Mouse (Mus musculus) 3134 (cell line): ENCODE results near the gene Prss30.
"Not testable (repeated sequence)": the region's sequence is repeated elsewhere in the genome, so short reads cannot be mapped to it uniquely, and the experiment has no call there.

Experiments
- DNase-seq: peaks from one replicate; pipeline ENCODE4 v3.0.0-alpha.2; 2011; ENCODE audit warnings: low spot score; ENCODE audit not compliant: insufficient read length; ENCODE audit errors: extremely low read depth

The Prss30 gene

DNA sequence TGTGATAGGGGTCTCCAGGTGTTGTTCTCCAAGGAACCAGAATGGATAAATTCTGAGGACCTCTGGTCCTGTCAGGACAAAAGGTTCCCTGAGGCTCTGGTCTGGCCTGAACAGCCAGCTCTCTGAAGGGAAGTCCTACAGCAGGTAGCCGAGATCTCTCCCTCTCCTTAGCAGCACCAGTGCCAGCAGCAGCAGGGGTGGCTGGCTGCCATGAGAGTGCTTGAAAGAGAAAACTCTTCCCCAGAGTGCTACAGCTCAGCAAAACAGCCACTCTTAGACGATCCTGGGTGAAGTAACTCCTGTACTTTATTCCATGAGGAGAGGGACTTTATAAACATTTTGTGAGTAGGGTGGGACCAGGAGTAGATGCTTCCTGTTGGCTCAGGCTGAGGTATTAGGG, 9.4 kb upstream of the Prss30 start:
- DNase-seq, result no peak

DNA sequence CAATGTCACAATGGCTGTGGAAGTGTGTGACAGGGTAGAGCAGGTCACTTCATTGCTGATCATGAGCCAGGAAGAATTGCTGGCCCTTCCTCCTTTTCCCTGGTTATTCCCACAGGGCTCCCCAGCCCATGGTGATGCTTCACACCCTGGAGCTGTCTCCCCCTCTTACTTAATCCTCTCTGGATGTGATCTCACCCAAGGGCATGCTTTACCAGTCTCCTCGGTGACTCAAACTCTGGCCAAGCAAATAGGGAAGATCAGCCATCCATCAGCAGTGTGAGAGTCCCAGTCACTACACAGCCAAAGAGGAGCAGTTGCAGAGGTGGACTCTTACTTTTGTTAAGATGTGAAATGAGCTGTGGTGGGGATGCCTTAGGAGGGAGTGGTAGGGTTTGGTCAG, 4.6 kb upstream of the Prss30 start:
- DNase-seq, result no peak

DNA sequence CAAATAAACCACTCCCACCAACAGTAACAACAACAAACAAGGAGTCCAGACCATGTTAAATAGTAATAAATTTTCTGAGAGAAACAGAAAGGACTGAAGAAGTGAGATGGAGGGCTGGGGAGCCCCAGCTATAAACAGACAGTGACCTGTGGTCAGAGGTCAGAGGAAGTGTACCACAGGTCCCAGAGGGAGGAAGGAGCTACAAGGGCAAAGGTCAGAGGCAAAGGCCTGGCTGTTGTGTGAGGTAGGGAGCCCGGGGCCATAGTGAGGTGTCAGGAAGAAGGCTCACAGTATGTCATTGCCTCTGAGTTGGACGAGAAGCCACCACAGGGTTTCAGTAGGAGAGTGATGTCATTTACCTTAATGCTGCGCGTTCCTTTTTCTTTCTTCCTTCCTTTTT, 2.5 kb upstream of the Prss30 start:
- DNase-seq, result no peak

DNA sequence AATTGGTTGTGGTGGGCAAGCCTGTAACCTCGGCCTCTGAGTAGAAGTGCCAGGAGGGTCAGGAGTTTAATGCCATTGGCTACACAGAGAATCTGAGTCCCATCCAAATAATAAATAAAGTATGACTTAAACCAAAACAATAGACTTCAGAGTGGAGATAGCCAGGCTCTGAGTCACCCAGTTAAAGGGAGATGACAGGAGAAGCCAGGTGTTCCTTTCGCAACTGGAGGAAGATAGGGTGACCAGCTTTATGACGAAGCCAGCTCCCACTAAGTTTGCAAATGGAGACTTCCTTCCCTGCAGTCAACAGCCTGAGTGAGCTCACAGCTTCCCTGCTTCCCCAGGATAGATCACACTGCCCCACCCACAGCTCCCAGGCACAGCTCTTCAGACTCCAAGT, 895 bp downstream of the Prss30 start:
- DNase-seq, result no peak

DNA sequence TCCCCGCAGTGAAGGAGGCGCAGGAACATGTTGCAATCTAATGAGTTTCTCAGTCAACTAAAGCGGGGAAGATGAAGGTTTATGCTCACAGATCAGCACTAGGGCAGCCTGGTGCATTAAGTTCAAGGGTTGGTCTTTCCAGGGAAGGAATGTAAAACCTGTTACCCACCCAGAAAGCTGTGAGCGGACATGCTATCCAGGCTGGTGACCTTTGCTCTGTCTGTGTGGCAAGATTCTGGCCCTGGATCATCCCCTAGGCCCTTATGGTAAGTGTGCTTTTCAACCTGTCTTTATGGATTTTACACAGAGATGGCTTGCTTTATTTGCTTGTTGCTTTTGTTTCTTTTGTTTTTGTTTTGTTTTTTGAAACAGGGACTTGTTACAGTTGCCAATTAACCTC, 3.7 kb downstream of the Prss30 start:
- no peak for DNase-seq

DNA sequence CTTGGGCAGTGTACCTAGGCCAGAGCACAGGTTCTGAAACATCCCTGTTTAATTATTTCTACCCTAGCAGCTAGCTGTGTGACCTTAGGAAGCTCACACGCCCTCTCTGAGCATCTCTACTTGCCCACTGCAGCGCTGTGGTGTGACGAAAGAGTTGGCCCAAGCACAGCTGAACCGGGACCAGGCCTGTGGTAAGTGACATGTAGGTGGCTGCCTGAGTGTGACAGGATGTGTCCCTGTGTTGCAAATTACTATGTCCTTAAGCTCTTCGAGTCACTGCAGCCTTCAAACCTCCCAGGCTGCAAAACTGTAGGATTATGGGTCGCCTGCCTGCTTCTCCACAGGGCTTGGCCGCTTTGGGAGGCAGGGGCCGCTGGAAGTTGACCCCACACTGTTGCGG, 9.1 kb downstream of the Prss30 start:
- peak; percentile 51 for DNase-seq

DNA sequence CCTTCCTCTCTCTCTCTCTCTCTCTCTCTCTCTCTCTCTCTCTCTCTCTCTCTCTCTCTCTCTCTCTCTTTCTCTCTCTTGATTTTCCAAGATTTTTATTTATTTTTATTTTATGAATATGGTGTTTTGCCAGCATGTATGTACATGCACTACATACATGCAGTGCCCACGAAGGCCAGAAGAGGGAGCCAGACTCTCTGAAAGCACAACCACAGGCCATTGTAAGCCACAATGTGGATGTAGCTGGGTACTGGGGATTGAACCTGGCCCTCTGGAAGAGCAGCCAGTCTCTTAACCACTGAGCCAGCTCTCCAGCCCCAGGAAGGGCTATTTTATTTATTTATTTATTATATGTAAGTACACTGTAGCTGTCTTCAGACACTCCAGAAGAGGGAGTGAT, 11.1 kb downstream of the Prss30 start:
- DNase-seq, result peak; percentile 49

DNA sequence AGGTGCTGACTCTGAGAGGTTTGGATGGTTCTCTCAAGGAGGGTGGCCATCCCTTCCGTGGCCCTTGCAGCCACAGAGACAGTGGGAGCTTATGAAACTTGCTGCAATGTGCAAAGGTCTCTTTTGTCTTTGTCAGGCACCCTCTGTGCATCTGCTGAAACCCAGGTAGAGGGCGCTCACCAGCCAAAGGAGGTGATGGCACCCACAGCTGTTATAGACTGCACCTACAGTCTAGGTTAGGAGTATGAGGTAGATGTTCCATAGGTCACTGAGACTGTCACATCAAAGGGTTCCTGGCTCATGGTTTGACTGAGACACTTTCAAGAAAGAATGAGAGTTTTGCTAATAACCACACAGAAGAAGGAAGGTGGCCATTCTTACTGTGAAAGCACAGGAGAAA, 11.6 kb downstream of the Prss30 start:
- DNase-seq, result no peak

DNA sequence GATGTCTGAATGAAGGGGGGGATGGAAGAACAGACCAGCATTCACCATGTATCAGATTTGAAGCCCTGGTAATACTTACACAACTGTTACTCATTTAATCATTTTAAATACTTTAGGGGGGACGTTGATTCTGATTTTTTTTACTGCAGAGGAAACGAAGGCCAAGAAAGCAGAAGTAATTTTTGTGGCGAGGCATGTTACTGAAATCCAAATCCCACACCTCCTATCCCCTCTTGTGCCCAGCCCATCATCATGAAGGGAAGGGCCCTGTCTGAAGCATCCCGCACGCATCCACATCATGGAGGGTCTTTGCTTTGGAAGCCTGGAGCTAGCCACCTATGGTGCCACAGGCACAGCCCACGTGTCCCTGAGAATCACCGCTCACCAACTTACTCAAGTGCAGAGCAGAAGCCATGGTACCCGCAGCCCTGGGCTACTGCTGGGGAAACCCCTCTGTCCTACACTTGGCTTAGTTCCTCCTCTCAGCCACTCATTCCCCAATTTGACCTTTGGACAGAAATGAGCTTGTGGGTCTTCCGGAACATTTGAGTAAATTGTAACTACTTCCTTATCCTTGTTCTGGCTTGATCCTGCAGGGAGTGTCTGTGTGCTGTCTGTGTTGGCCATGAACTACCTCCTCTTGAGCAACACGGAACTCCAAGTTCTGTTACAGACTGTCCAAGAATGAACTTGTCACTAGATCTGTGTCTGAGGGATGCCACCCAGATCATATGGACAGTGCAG, 13.5 kb downstream of the Prss30 start:
- DNase-seq, result no peak

DNA sequence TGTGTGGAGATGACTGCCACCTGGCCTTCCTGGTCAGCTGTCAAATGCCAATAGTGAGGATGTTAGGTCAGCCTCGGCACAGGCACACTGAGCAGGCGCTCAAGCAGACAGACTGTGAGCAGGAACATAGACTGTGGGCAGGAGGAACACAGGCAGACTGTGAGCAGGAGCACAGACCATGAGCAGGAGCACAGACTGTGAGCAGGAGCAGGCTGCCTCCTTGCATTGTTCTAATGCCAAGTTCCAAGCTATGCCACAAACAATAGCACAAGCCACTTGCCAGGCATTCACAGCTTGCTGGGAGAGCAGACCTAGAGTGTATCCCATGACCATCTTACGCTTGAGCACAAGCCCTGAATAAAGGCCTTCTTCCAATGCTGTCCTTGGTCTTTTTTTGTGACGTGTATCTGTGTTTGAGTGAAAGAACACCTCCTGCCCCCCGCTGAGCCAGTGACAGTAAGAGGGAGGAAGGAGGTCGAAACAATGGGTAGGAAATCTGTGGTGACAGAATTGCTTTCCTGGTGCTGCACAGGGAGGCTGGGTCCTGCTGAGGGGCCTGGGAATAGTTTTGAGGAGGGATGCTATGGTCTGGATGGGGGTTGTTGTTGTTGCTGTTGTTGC, 14.5 kb downstream of the Prss30 start:
- no peak for DNase-seq

DNA sequence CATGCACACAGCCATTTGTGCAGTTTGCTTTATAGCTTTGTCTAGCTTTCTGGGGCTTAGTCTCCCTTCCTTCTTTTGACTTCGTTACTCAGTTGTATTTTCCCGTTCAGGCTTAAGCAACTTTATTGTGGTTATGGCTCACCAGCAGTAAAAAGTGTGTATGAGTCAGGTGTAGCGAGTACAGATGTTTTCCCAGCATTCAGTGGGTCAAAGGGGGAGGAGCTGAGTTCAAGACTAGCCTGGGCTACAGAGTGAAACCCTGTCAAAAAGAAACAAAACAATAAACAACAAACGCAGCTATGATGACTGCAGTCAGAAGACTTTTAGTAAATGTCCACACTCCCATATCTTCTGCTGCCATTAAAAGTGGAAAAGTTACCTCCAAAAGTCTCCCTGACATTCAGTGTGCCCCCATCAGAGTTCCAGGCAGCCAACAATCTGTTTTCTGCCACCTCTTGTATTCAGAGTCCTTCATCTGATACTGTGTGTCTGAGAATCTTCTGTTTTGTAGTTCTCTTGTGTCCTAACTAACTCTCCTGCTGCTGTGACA, 18.7 kb downstream of the Prss30 start:
- no peak for DNase-seq

DNA sequence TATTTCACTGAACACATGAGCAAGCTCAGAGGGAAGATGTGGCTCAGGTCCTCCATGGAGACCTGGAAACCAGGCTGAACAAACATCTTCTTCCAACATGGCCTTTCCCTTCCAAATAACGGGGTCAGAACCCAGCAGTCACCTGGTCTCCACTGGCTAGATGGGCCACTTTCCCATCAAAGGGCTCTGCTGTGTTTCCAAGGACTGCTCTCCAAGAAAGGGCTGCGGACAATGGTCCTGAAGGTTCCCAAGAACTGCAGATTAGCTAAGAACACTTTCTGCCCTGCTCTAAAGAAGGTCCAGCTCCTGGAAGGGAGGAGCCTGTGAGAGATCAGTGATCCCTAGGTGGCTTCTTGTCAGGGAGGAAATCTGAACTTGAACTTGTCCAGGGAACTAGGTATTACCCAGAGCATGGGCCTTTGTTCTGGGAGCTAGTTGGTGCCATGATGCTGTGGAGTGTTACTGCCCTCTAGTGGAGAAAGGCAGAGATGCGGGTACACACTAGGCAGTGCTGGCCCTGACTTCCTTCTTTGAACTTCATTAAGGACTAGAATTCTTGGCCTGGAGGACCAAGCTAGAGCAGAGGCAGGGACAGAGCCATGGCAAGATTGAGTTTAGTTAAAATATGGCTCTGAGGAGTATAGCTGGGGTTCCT, 20.2 kb downstream of the Prss30 start:
- DNase-seq, result peak; percentile 39

DNA sequence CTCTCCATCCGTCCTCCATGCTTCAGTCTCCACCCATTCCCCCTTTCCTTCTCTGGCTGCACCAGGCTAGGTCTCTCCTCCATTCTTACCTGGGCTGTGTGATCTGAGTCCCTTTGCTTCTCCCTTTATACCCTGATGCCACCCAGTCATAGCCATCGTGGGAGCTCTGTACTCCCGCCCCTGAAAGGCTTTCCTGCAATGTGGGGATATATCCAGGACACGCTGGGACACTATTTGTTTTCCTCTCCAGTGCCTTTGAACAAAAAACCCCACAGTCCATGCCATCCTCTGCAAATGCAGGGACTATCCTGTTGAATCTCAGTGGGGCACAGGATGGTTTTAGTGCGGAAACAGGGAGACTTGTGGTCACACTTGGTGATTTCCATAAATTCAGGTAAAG, 25.2 kb downstream of the Prss30 start, which contains the start of gene Sbpl:
Gene Sbpl (minus strand): TSS at position 101 of the 400 bp plus-strand sequence.
- no peak for DNase-seq

DNA sequence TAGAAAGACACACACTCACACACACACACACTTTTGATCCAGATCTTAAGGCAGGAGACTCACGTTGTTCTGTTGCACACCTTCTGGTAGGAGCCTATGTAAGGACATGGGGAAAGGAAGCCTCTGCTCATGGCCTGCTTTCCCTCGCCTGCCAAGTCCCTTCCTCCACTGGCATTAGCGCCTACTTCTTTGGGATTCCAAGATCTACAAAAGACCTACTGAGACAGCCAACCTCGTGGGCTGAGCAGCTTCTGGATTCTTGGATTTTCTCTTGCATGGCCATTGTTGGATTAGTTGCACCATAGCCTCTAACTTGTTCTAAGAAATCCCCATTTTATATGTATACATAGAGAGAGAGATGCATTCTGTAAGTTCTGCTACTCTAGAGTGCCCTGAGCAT, 29.5 kb downstream of the Prss30 start:
- not testable (repeated sequence) for DNase-seq

DNA sequence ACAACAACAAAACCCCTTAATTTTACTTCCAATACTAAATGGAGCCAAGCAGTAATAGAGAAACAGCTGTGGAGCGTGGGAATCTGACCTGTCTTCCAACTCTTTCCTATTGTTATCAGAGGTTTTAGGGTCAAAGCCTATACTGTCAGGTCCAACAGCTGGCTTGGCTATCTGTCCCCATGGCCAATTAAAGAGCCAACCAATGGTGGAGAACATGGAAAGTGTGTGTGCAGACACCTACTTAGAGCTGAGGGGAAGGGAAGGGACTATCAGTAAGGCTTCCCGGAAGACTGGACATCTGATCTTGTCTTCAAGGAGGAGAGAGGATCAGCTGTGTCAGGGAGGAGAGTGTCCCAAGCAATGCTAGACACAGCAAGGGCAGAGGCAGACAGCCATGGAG, 31.3 kb downstream of the Prss30 start:
- no peak for DNase-seq

DNA sequence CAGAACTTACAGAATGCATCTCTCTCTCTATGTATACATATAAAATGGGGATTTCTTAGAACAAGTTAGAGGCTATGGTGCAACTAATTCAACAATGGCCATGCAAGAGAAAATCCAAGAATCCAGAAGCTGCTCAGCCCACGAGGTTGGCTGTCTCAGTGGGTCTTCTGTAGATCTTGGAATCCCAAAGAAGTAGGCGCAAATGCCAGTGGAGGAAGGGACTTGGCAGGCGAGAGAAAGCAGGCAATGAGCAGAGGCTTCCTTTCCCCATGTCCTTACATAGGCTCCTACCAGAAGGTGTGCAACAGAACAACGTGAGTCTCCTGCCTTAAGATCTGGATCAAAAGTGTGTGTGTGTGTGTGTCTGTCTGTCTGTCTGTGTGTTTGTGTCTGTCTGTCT, 32.9 kb downstream of the Prss30 start:
- not testable (repeated sequence) for DNase-seq

DNA sequence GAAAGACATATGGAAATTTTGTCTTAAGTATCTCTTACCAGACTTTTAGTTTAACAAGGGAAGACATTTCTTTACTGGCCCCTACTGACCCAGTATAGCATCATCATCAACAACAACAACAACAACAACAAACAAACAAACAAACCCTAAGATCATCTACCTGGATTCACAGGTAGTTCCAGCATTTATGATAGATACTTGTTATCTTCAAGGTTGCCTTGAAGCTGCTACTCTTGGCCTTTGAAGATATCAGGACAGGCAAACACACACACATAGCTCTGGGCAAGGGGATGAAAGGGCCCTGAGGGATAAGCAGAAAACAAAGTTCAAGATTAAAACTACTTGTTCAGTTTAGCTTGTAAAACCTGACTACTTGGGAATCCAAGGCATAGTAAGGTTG, 39.0 kb downstream of the Prss30 start, which contains the start of gene Sbp:
Gene Sbp (plus strand): TSS at position 301 of the 400 bp plus-strand sequence.
- DNase-seq, result no peak

DNA sequence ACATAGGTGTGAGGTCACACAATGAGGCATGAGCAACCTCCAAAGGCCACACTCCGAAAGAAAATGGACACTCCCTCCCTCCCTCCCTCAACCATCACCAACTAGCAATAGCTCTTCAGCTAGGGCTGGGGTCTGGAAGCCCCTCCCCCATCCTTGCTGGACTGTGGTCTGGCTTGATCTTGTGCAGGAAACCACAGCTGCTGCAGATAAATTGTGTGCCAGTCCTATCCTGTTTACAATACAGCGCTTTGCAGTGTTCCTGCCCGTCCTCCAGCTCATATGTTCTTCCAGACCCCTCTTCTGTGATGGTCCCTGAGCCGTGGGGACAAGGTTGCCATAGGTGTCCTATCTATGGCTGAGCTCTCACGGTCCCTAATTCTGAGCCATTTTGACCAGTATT, 49.2 kb downstream of the Prss30 start:
- DNase-seq, result no peak

DNA sequence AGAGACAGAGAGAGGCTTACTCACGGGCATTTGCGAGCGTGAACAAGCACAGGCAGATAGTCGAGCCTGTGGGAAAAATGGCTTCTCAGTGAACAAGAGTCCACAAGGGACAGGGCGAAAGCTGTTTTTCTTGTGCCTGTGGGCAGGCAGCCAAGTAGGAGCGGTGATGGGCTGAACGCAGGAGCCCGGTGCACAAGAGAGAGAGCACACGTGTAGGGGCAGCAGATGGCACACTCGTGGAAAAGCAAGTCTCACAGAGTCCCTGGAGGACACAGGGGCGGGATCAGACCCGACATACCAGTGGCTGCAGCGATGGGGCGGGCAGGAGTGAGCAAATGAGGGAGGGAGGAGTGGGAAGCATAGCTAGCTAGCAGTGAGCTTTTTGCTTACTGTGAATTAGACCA, 55.3 kb downstream of the Prss30 start:
- peak; percentile 79 for DNase-seq

DNA sequence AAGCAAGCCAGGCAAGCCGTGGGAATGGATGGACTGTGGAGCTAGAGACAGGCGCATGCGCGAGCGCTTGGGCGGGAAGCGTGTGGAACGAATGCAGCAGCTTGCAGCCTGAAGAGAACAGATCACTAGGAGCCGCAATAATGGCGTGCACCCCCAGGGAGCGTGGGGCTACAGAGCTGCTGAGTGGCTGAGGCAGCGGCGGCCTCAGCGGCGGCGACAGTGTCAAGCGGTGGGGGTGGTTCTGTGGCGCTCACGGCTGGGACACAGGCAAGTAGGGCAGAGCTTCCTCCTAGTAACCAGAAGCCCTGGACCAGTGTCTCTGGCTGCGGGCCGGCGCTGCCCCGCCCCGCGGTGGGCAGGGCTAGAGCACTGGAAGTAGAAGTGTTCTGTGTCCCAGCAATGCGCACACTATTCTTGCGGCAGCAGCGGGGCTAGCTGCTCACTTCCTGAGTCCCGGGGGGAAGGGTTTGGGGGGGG, 55.8 kb downstream of the Prss30 start:
- peak; percentile 100 for DNase-seq
